Mouse (Mus musculus) spleen, adult 2 months (tissue): ENCODE measurements around the gene Plekhh1. TPM values are rescaled to one million over a fixed set of nuclear protein-coding genes. Genes with fewer than 3 reads are reported as not detected.
A peak's percentile ranks its signal among the peaks of the same experiment; 100 is the strongest.

ENCODE experiments used
- DNase-seq, 2 experiments: peaks; one replicate each; pipeline versions ENCODE4 v3.0.0 to v3.0.0-alpha.2; 2012 to 2021; ENCODE audit warnings: low spot score in 2 of 2, low read depth in 1 of 2
- H3K27ac ChIP-seq: fragments of 200-500 bp; 2 replicates; pipeline ENCODE4 v1.5.1; 2012; ENCODE audit warnings: low read length, inconsistent platforms; ENCODE audit not compliant: insufficient read depth
- H3K27me3 ChIP-seq: fragments of 200-500 bp; 2 replicates; pipeline ENCODE4 v1.6.1; 2012; ENCODE audit warnings: mild to moderate bottlenecking, moderate library complexity, low read length, inconsistent platforms; ENCODE audit not compliant: control insufficient read depth, insufficient read depth
- H3K36me3 ChIP-seq: fragments of 200-500 bp; 2 replicates; pipeline ENCODE4 v1.6.1; 2012; ENCODE audit warnings: mild to moderate bottlenecking, low read length, inconsistent platforms; ENCODE audit not compliant: control insufficient read depth, insufficient read depth
- H3K4me1 ChIP-seq: fragments of 200-500 bp; 2 replicates; pipeline ENCODE4 v1.6.1; 2011; ENCODE audit warnings: inconsistent platforms; ENCODE audit not compliant: control insufficient read depth, insufficient read depth, insufficient read length
- H3K4me3 ChIP-seq: fragments of 200-500 bp; 2 replicates; pipeline ENCODE4 v1.5.1; 2011; ENCODE audit warnings: mild to moderate bottlenecking, inconsistent platforms; ENCODE audit not compliant: insufficient read depth, insufficient read length; ENCODE audit errors: extremely low read depth
- CTCF ChIP-seq: fragments of 200-500 bp; IDR thresholded peaks from 2 replicates; pipeline ENCODE4 v1.5.1; 2011; ENCODE audit warnings: mild to moderate bottlenecking, inconsistent platforms; ENCODE audit not compliant: insufficient read depth, insufficient read length, insufficient replicate concordance; ENCODE audit errors: extremely low read depth
- POLR2A ChIP-seq: fragments of 200-500 bp; IDR thresholded peaks from 2 replicates; pipeline ENCODE4 v1.6.1; 2011; ENCODE audit warnings: low read depth, low read length, inconsistent platforms
- WGBS: fragments of 180-500 bp; shearing (Covaris S2); methylation state at CpG from one replicate; pipeline ENCODE4 v1.1.7; 2018; 5-methylcytosine and 5-hydroxymethylcytosine counted together
- polyA plus RNA-seq: library from polyadenylated mRNA; depleted of rRNA; stranded (reverse); fragments of >200 nt; gene quantifications from 2 replicates; pipeline ENCODE4 v1.2.3, GENCODE M21; 2012

Plekhh1 gene
- polyA plus RNA-seq, 1 experiment = 0.28 TPM

- H3K27me3 ChIP-seq = no peaks in the 10 kb centered on the region
- H3K4me1 ChIP-seq = no peaks in the 10 kb centered on the region
- H3K36me3 ChIP-seq = peaks cover 2% of the 10 kb centered on the region; the same call in 1 of the 2 replicates
- H3K27ac ChIP-seq = no peak overlapping the region
- TF ChIP-seq CTCF = no peak
- no peak for TF ChIP-seq POLR2A
- WGBS = 88% methylated on average over 9 of the region's 9 CpGs
- no peak for DNase-seq
- H3K4me3 ChIP-seq = no peak overlapping the region
Observed at GRCm38 (mm10) chr12:79070736-79071333, 41.9 kb downstream of the Plekhh1 start.

- Histone ChIP-seq H3K36me3 (peaks cover 2% of the 10 kb centered on the region; the same call in 1 of the 2 replicates), H3K4me3 (no peak overlapping the region), H3K27me3 (no peaks in the 10 kb centered on the region), H3K27ac (no peak overlapping the region), H3K4me1 (no peaks in the 10 kb centered on the region)
- TF ChIP-seq POLR2A = no peak
- TF ChIP-seq CTCF = no peak
- DNase-seq = no peak
- WGBS = 86% methylated on average over 6 of the region's 6 CpGs
Observed at GRCm38 (mm10) chr12:79072576-79072975, 43.6 kb downstream of the Plekhh1 start.

GRCm38 (mm10) chr12:79073362-79073761, 44.4 kb downstream of the Plekhh1 start:
- Histone ChIP-seq H3K36me3 (peaks cover 2% of the 10 kb centered on the region; the same call in 1 of the 2 replicates), H3K27me3 (no peaks in the 10 kb centered on the region), H3K4me1 (no peaks in the 10 kb centered on the region), H3K4me3 (no peak overlapping the region), H3K27ac (no peak overlapping the region)
- DNase-seq = no peak
- 93% methylated on average over 6 of the region's 6 CpGs for WGBS
- TF ChIP-seq POLR2A = no peak
- no peak for TF ChIP-seq CTCF

- H3K27me3 ChIP-seq = no peaks in the 10 kb centered on the region
- no peaks in the 10 kb centered on the region for H3K4me1 ChIP-seq
- under 1% methylated on average over 53 of the region's 53 CpGs for WGBS
- H3K27ac ChIP-seq = no peak within 1 kb of the TSS
- no peaks in the 10 kb centered on the region for H3K36me3 ChIP-seq
- peak within 1 kb of the TSS; percentile 90 for H3K4me3 ChIP-seq
- DNase-seq = peak; percentile 75 to 88
- TF ChIP-seq CTCF (no peak), POLR2A (peak; percentile 42; the same call in 1 of the 2 replicates)
Observed at GRCm38 (mm10) chr12:79089182-79089812, 60.3 kb downstream of the Plekhh1 start, which contains the start of gene Pigh. Pigh (minus strand) TSS chr12:79089651.

- TF ChIP-seq CTCF = peak; percentile 78; the same call in 1 of the 2 replicates
- no peak for TF ChIP-seq POLR2A
- 12% methylated on average over 4 of the region's 4 CpGs for WGBS
- no peak overlapping the region for H3K4me3 ChIP-seq
- no peaks in the 10 kb centered on the region for H3K27me3 ChIP-seq
- H3K36me3 ChIP-seq = no peaks in the 10 kb centered on the region
- no peak overlapping the region for H3K27ac ChIP-seq
- DNase-seq = peak; percentile 33 to 74
- H3K4me1 ChIP-seq = no peaks in the 10 kb centered on the region
Observed at GRCm38 (mm10) chr12:79092569-79092968, 63.6 kb downstream of the Plekhh1 start.

- Histone ChIP-seq H3K4me3 (no peak overlapping the region), H3K36me3 (no peaks in the 10 kb centered on the region), H3K27ac (no peak overlapping the region), H3K4me1 (no peaks in the 10 kb centered on the region), H3K27me3 (no peaks in the 10 kb centered on the region)
- peak; percentile 42; the same call in 1 of the 2 replicates for TF ChIP-seq CTCF
- no peak for TF ChIP-seq POLR2A
- DNase-seq = peak in 1 of 2 experiments; percentile 17
- WGBS = 60% methylated on average over 3 of the region's 3 CpGs
Observed at GRCm38 (mm10) chr12:79097106-79097752, 68.3 kb downstream of the Plekhh1 start.

GRCm38 (mm10) chr12:79103773-79104172, 74.8 kb downstream of the Plekhh1 start:
- H3K4me1 ChIP-seq = no peaks in the 10 kb centered on the region
- H3K36me3 ChIP-seq = no peaks in the 10 kb centered on the region
- 84% methylated on average over 3 of the region's 3 CpGs for WGBS
- H3K27me3 ChIP-seq = no peaks in the 10 kb centered on the region
- H3K27ac ChIP-seq = no peak overlapping the region
- no peak overlapping the region for H3K4me3 ChIP-seq
- no peak for DNase-seq
- TF ChIP-seq CTCF (no peak), POLR2A (no peak)
